Mouse (Mus musculus) kidney, adult 2 months (tissue): Measurements from ENCODE around the gene Ppp1r12b.

Experiments used
- CTCF ChIP-seq: fragments of 200-500 bp; conservative IDR thresholded peaks from 2 replicates; pipeline ENCODE4 v1.5.1; 2011; ENCODE audit warnings: low read depth, mild to moderate bottlenecking, control low read depth, low read length, moderate library complexity, mixed read lengths; ENCODE audit not compliant: insufficient read depth, insufficient read length
- POLR2A ChIP-seq: fragments of 200-500 bp; IDR thresholded peaks from one replicate; pipeline ENCODE4 v1.6.1; 2011; ENCODE audit warnings: low read depth, low read length, control low read depth

- no peak for TF ChIP-seq CTCF
- TF ChIP-seq POLR2A, result no peak
These were observed 213.6 kb downstream of the Ppp1r12b start for GRCm38 (mm10) chr1:134741946-134742661.
